Mouse (Mus musculus): Measurements from ENCODE around the gene Eme2.

GRCm38 (mm10) chr17:24874405-24874745, 20.5 kb downstream of the Eme2 start:
- TF ChIP-seq CTCF (IDR thresholded peaks at IDR 0.05; ENCODE audit: control insufficient read depth, insufficient read depth, low read length) (no peak), POLR2A (IDR thresholded peaks at IDR 0.05; ENCODE audit: borderline replicate concordance, control insufficient read depth, low read depth, low read length) (no peak)
